Mouse (Mus musculus) limb, embryonic 14.5 days (tissue): ENCODE measurements around the gene Fgf22. TPM values are rescaled to one million over a fixed set of nuclear protein-coding genes. Genes with fewer than 3 reads are reported as not detected.
"Not testable (repeated sequence)": the region's sequence is repeated elsewhere in the genome, so short reads cannot be mapped to it uniquely, and the experiment has no call there.

Experiments used
- ATAC-seq: fragments of 200-750 bp; cut with Nextera tagmentation; 2 replicates; pipeline ENCODE4 v1.8.0; 2017; ENCODE audit warnings: low read depth, moderate number of reproducible peaks, moderate TSS enrichment; ENCODE audit not compliant: low FRiP score
- DNase-seq: peaks from one replicate; pipeline ENCODE4 v3.0.0-alpha.2; 2015; ENCODE audit warnings: low spot score
- H3K27ac ChIP-seq: fragments of 300-500 bp; sonication (generic); replicated peaks from 2 replicates; pipeline ENCODE4 v1.5.1; 2014; ENCODE audit warnings: low read depth, mild to moderate bottlenecking, low read length, moderate library complexity, mixed read lengths
- H3K27me3 ChIP-seq: fragments of 300-500 bp; sonication (generic); 2 replicates; pipeline ENCODE4 v1.6.1; 2014; ENCODE audit warnings: low read length, mixed read lengths; ENCODE audit not compliant: control insufficient read depth, insufficient read depth
- H3K36me3 ChIP-seq: fragments of 300-500 bp; sonication (generic); 2 replicates; pipeline ENCODE4 v1.6.1; 2014; ENCODE audit warnings: mild to moderate bottlenecking, low read length, moderate library complexity, mixed read lengths; ENCODE audit not compliant: control insufficient read depth, insufficient read depth
- H3K4me1 ChIP-seq: fragments of 300-500 bp; sonication (generic); 2 replicates; pipeline ENCODE4 v1.6.1; 2014; ENCODE audit warnings: antibody characterized with exemption, low read length, mixed read lengths; ENCODE audit not compliant: control insufficient read depth, insufficient read depth
- H3K4me2 ChIP-seq: fragments of 300-500 bp; sonication (generic); replicated peaks from 2 replicates; pipeline ENCODE4 v1.6.1; 2014; ENCODE audit warnings: low read depth, mild to moderate bottlenecking, low read length, moderate library complexity; ENCODE audit not compliant: severe bottlenecking
- H3K4me3 ChIP-seq: fragments of 300-500 bp; sonication (generic); replicated peaks from 2 replicates; pipeline ENCODE4 v1.5.1; 2014; ENCODE audit warnings: low read length
- H3K9ac ChIP-seq: fragments of 300-500 bp; sonication (generic); 2 replicates; pipeline ENCODE4 v1.6.1; 2014; ENCODE audit warnings: mild to moderate bottlenecking, low read depth, low read length, moderate library complexity; ENCODE audit not compliant: severe bottlenecking
- H3K9me3 ChIP-seq: fragments of 300-500 bp; sonication (generic); 2 replicates; pipeline ENCODE4 v1.6.1; 2016; ENCODE audit warnings: low read length; ENCODE audit not compliant: control insufficient read depth
- POLR2A ChIP-seq: fragments of 200-500 bp; IDR thresholded peaks from 2 replicates; pipeline ENCODE4 v1.8.0; 2012; ENCODE audit warnings: inconsistent platforms, mild to moderate bottlenecking, moderate library complexity, borderline replicate concordance; ENCODE audit not compliant: insufficient read depth, insufficient read length; ENCODE audit errors: extremely low read depth
- WGBS: fragments of 180-500 bp; shearing (Covaris S2); extraction: QIAGEN DNeasy Blood & Tissue Kit; methylation state at CpG from one replicate; pipeline ENCODE4 v1.1.7; 2014; 5-methylcytosine and 5-hydroxymethylcytosine counted together
- polyA plus RNA-seq, 2 experiments: library from polyadenylated mRNA; depleted of rRNA in 1 of 2; stranded (reverse) in 1 of 2; unstranded in 1 of 2; fragments of >200 nt; fragmentation: Nextera tagmentation in 1 of 2; extraction: Ambion mirVana in 1 of 2; gene quantifications; 2 replicates each; pipeline versions ENCODE4 v1.2.1 to v1.2.3; 2012 to 2014

The Fgf22 gene
- polyA plus RNA-seq, 2 experiments: 0.13 to 0.21 TPM

GRCm38 (mm10) chr10:79746774-79747151, 8.1 kb upstream of the Fgf22 start:
- peak overlapping the region; percentile 50 for H3K4me3 ChIP-seq
- peak overlapping the region; percentile 54 for H3K4me2 ChIP-seq
- peaks cover 4% of the 10 kb centered on the region; the same call in 1 of the 2 replicates for H3K4me1 ChIP-seq
- DNase-seq (no peak), ATAC-seq (peak; percentile 31)
- H3K27me3 ChIP-seq: no peaks in the 10 kb centered on the region
- no peaks in the 10 kb centered on the region for H3K9me3 ChIP-seq
- no peak for TF ChIP-seq POLR2A
- 26% methylated on average over 6 of the region's 6 CpGs for WGBS
- peaks cover 26% of the 10 kb centered on the region for H3K36me3 ChIP-seq
- H3K9ac ChIP-seq: peak overlapping the region; percentile 41; the same call in 1 of the 2 replicates
- H3K27ac ChIP-seq: no peak overlapping the region

DNA sequence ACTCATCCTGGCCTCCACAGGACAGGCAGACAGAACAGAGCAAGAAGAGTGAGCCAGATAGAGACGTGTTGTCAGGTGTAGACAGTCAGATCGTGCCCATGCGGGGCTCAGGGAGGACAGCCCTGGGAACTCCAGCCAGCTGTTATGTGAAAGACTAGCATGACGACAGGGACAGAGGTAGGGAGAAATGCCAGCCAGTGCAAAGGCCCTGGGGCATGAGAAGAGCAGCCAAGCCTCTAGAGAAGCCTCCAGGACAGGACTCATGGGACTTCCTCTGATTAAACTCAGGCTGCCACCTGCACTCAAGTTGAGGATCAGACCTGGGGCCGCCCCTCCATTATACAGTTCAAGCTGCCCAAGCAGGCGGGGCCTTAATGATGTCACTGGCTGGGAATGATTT, 6.4 kb upstream of the Fgf22 start:
- no peak overlapping the region for H3K4me3 ChIP-seq
- no peak for DNase-seq
- WGBS: 79% methylated on average over 6 of the region's 6 CpGs
- no peak overlapping the region for H3K27ac ChIP-seq
- H3K9ac ChIP-seq: no peak overlapping the region
- no peak overlapping the region for H3K4me2 ChIP-seq
- no peak for ATAC-seq
- peaks cover 4% of the 10 kb centered on the region; the same call in 1 of the 2 replicates for H3K4me1 ChIP-seq
- no peaks in the 10 kb centered on the region for H3K9me3 ChIP-seq
- H3K27me3 ChIP-seq: no peaks in the 10 kb centered on the region
- TF ChIP-seq POLR2A: no peak
- H3K36me3 ChIP-seq: peaks cover 10% of the 10 kb centered on the region

- no peak overlapping the region for H3K9ac ChIP-seq
- no peaks in the 10 kb centered on the region for H3K27me3 ChIP-seq
- no peaks in the 10 kb centered on the region for H3K9me3 ChIP-seq
- DNase-seq (no peak), ATAC-seq (no peak)
- no peak overlapping the region for H3K4me3 ChIP-seq
- H3K4me2 ChIP-seq: no peak overlapping the region
- WGBS: 66% methylated on average over 3 of the region's 3 CpGs
- peaks cover 51% of the 10 kb centered on the region for H3K36me3 ChIP-seq
- 0 out of 2 replicates have a peak, but pooled peaks cover 2% of the 10 kb centered on the region for H3K4me1 ChIP-seq
- H3K27ac ChIP-seq: no peak overlapping the region
- TF ChIP-seq POLR2A: no peak
These were observed 978 bp downstream of the Fgf22 start for GRCm38 (mm10) chr10:79755854-79756253.

DNA sequence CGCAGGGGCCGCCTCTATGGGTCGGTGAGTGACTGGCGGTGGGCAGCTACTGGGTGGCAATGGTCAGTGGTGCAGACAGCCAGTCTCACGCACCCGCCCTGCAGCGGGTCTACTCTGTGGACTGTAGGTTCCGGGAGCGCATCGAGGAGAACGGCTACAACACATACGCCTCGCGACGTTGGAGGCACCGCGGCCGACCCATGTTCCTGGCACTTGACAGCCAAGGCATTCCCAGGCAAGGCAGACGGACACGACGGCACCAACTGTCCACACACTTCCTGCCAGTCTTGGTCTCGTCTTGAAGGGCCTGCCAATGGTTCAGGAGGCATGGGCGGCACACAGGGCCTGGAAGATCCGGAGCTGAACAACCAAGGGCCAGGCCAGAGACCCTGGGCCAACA, 1.8 kb downstream of the Fgf22 start:
- Histone ChIP-seq H3K27ac (no peak overlapping the region), H3K9ac (no peak overlapping the region), H3K36me3 (peaks cover 59% of the 10 kb centered on the region), H3K27me3 (no peaks in the 10 kb centered on the region), H3K4me1 (0 out of 2 replicates have a peak, but pooled peaks cover 2% of the 10 kb centered on the region), H3K4me3 (no peak overlapping the region), H3K9me3 (no peaks in the 10 kb centered on the region), H3K4me2 (no peak overlapping the region)
- ATAC-seq (no peak), DNase-seq (no peak)
- 86% methylated on average over 24 of the region's 24 CpGs for WGBS
- no peak for TF ChIP-seq POLR2A

- not testable (repeated sequence) for H3K4me3 ChIP-seq, H3K27ac ChIP-seq, ATAC-seq, DNase-seq, H3K9ac ChIP-seq, H3K9me3 ChIP-seq, H3K4me2 ChIP-seq, H3K27me3 ChIP-seq, H3K4me1 ChIP-seq
- WGBS: 90% methylated on average over 1 of the region's 1 CpGs
- peaks cover 69% of the 10 kb centered on the region for H3K36me3 ChIP-seq
These were observed 4.8 kb downstream of the Fgf22 start for GRCm38 (mm10) chr10:79759675-79760074.

DNA sequence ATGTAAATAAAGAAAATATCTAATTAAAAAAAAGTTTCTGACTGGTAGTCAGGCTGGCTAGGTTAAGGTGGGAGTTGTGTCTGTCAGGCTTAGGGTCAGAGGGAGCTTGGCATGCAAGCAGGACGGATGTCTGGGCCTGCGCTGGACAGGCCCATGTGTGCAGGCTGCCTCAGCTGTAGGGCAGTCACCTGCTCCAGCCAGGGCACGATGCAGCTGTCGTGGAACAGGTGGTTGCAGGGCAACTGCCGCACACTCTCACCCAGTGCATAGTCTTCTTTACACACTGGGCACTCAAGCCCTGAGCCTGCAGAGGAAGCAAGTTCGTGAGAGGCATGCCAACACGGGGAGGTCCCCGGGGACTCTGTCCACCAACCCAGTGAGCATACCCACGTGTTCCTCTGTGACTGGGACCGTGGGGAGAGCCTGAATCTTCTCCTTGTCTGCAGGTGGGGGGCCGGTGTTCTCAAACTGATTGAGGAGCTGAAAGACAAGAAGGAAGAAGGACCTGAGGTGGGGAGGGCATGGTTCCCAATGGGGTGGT, 5.8 kb downstream of the Fgf22 start:
- Histone ChIP-seq H3K4me3 (no peak overlapping the region), H3K9ac (no peak overlapping the region), H3K4me1 (peaks cover 6% of the 10 kb centered on the region), H3K27me3 (no peaks in the 10 kb centered on the region), H3K27ac (no peak overlapping the region), H3K9me3 (no peaks in the 10 kb centered on the region), H3K36me3 (peaks cover 70% of the 10 kb centered on the region), H3K4me2 (no peak overlapping the region)
- TF ChIP-seq POLR2A: no peak
- 89% methylated on average over 11 of the region's 11 CpGs for WGBS
- peak; percentile 37; the same call in 1 of the 2 replicates for ATAC-seq
- DNase-seq: no peak
